Mouse (Mus musculus): ENCODE measurements around the gene Polrmt.
"Not testable (repeated sequence)": the region's sequence is repeated elsewhere in the genome, so short reads cannot be mapped to it uniquely, and the experiment has no call there.

Gene Polrmt

DNA sequence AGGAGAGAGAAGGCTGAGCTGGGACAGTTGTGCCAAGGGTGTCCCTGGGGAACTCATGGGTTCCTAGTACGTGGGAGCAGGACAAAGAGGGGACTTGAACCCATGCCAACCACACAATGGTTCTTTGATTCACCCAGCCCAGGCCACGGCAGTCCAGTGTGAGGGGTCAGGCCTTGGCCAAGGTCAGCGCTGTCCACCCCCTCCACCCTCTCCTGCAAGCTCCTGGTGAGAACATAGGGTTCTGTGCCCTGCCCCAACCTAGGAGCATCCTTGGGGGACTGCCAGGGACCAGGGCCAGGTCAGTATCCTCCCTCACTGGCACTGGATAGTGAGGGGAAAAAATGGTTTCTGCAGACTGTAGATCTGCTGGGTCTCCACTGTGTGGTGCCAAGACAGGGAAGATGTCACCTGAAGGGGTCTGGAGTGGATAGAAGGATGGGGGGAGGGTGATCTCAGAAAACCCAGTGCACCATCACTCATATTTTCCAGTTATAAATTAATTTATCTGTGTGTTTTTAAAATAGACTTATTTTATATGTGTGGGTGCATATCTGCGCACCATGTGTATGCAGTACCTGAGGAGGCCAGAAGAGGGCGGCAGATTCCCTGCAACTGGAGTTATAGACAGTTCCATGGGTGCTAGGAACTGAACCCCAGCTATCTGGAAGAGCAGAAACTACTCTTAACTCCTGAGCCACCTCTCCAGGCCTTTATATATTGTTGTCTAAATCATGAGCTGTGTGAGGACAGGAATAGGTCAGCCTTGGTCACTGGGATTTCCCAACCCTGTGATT, 28.3 kb upstream of the Polrmt start:
- no peak for DNase-seq

DNA sequence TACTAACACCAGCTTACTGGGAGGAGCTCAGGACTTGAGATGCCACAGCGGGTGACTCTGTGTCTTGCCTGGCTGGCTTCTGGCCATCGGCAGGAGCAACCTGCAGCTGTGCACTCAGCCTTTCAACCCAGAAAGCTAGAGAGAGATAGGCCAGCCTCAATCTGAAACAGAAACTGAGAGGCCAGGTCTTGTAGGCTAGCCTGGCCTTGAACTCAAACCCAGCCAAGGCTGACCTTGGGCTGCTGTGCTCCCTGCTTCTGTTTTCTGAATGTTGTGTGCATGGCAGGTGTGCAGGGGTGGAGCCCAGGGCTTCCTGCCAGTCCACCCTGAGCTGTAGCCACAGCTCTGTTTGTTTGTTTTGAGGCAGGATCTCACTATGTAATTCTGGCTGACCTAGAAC, 26.8 kb upstream of the Polrmt start:
- DNase-seq: no peak

DNA sequence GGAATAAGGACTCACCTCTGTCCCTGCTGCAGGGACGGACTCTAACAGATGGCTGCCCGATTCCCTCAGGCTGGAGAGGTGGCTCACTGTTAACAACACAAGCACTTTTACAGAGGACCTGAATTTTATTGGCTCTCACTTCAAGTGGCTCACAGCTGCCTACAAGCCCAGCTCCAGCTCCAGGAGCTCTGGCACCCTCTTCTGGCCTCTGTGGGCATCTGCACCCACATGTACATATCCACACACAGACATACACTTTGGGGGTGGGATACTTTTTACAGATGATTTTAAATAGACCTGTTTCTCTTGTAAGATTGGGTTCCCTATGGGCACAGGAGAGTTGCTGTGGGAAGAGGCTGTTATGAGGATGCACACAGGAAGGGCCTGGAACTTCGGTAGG, 25.9 kb upstream of the Polrmt start:
- no peak for DNase-seq

DNA sequence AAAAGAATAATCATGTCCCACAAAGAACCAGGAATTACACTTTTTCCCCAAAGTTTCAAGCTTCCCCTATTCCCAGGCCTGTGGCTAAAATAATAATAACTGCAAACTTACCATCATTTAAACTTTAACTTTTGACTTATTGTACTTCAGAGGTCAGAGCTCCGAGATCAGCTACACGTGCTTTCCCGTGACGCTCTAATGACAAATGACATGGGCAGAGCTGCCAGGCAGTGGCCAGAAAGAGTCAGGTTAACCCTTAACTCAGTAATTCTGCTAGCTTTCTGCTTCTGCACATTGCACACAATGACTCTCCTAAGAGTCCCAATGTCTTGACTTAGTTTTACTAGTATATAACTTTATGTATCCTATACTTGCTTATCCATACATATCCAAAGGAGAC, 22.9 kb upstream of the Polrmt start:
- DNase-seq: no peak

DNA sequence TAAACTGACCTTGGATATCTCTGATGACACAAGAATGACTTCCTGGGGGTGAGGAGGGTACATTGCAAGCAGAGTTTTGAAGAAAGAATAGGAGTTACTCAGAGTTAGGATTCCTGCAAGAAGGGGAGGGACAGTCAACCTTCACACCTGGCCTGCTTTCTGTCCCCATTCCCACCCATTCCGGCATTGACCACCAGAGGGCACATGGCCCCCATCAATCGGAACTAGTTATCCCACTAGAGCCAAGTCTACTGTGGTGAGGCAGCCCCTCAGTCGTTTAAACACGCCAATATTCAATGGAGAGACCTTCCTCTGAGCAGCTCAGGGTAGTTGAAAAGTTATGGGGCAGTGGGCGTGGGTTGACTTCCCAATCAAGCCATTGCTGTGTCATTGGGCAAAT, 22.0 kb upstream of the Polrmt start:
- DNase-seq: peak; percentile 78 to 80

DNA sequence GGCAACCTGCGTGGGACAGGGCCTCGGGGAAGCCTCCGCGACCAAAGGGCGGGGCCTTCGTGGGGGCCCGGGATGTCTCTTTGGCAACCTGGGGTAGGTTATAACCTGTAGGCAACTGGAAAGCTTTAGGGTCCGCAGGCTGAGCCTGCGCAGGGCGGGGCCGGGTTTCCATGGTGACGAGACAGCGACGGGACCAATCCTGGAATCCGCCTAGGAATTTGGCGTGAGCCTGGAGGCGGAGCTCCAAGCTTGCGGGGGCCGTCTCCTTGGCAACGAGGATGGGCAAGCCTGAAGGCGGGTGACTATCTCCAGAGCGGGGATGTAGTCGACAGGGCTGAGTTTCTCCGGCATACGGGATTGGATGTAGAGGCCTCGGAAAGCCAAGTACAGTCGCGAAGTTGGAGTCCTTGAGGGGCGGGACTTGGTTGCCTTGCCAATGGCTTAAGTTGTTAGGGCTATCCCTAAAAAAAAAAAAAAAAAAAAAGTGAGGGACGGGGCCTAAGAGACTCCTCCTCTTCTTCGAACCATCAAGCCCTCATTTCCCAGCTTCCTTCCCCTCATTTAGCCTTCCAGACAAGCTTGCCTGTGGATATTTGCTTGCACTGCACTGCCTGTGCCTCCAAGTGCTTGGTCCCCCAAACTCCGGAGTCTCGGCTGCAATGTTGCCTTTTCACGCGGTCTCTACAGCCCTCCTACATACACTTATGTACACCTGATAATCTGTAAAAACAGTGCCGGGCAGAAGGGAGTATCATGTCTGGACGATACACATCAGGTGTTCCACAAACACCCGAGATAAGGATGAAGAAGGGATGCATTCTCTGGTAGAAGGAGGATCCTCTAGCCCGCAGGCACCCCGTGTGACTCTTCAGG, 21.2 kb upstream of the Polrmt start:
- peak; percentile 91 to 94 for DNase-seq

DNA sequence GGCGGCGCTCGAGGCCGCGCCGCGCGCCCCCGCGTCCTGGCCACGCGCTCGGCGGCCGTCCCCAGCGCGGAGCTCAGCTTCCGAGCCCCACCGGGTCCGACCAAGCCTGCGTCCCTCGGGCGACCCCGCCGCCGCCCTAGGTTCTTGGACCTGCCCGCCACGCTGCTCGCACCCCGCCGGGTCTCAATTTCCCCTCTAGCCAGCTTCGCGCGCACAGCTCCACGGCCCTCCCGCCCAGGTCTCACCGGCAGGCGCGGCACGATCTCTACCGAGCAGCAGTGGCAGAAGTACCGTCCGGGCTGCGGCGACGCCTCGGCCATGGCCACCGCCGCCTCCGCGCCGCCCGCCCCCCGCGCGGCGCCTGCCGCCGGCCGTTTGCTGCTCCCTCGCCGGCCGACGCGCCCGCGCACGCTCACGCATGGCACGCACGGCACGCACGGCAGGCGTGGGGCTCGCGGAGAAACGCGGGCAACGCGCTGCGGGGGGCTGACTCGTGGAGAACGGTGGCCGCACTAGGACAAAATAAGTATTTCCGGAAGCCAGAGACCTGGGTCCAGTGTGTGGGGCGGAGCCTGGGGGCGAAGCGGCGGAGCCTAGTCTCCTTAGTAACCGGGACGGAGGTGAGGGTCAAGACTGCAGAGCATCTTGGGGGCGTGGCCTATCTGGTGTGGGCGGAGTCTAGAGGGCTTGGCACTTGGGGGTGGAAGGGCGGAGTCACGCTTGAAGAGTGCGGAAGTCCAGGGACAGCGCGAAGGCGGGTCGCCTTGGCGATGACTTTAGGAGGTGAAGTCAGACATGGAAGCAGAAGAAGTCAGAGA, 20.3 kb upstream of the Polrmt start, which contains the start of gene Rnf126:
Gene Rnf126 (minus strand): TSS at position 445 of the 818 bp plus-strand sequence.
- peak; percentile 99 to 100 for DNase-seq

DNA sequence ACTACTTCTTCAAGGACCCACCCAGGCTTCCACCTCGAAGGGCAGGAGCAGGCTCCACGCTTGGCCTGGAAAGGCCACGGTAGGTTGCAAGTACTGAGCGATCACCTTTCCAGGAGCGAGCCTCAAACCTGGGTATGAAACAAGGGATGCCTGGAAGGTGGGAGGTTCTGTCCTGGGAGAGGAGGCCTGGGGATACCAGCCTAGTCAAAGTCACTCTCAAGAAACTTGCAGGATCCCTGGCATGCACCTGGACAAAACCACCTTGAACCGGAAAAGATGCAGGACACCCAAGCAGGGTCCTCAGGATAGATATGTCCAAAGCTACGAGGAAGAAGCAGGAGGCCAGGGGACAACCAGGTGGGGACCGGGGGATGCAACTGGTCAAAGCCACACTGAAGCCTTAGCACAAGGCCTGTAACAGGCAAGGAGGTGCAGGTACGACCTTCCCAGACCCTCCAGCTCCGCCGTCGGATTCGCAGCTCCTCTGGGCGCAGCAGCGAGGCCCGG, 19.7 kb upstream of the Polrmt start:
- no peak for DNase-seq

DNA sequence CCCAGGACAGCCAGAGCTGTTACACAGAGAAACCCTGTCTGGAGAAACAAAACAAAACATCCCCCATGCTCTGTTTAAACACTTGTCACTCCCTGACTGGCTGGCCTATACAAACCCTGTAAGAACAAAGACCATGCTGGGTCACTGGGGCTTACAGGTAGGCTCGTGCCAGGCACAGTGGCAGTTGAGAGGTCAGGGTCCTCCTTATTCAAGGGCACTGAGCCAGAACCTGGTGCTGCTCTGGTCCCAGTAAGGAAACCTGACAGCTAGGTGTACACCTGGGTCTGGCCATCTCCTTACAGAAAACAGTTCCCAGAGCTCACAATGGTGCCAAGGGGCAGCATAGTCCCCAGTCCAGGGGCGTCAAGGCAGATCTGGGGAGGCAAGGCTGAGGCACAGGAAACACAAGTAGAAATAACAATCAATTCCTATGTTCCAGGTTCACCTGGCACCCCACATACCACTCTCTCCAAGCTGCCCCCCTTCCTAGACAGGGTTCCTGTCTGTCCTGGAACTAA, 18.9 kb upstream of the Polrmt start:
- no peak for DNase-seq

DNA sequence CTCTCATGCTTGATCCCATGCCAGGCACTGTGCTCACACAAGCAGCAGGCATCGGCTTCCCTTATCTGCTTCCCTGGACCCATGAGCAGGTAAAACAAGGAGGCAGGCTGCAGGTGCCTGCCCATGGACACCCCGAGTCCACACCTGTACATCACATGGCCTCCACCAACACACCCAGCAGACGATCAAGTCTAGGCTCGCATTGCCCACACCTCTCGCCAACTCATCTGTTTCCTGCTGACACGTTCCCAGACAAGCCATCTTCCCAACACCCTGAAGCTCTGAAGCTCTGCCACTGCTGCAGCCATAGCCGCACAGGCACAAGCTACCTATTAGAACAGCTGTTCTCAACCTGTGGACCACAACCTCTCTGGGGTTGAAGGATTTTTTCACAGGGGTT, 17.9 kb upstream of the Polrmt start:
- peak in 1 of 2 experiments; percentile 12 for DNase-seq

DNA sequence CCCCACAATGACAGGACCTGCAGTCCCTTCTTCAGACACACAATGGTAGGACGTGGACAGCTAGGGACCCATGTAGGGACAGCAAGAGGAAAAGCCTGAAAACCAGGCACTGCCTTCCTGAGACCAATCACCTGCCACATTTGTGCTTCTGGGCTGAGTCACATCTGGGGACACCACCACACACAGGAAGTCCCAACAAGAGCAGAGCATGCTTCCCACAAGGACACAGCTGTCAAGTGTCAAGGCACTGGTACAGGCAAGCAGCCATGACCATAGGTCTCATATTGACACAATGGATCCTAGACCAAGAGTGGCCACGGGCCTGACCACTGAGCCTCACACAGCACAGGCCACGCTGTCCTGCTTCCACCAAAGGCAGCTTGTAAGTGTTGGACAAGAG, 16.5 kb upstream of the Polrmt start:
- no peak for DNase-seq

DNA sequence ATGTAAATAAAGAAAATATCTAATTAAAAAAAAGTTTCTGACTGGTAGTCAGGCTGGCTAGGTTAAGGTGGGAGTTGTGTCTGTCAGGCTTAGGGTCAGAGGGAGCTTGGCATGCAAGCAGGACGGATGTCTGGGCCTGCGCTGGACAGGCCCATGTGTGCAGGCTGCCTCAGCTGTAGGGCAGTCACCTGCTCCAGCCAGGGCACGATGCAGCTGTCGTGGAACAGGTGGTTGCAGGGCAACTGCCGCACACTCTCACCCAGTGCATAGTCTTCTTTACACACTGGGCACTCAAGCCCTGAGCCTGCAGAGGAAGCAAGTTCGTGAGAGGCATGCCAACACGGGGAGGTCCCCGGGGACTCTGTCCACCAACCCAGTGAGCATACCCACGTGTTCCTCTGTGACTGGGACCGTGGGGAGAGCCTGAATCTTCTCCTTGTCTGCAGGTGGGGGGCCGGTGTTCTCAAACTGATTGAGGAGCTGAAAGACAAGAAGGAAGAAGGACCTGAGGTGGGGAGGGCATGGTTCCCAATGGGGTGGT, 14.3 kb upstream of the Polrmt start:
- no peak for DNase-seq

DNA sequence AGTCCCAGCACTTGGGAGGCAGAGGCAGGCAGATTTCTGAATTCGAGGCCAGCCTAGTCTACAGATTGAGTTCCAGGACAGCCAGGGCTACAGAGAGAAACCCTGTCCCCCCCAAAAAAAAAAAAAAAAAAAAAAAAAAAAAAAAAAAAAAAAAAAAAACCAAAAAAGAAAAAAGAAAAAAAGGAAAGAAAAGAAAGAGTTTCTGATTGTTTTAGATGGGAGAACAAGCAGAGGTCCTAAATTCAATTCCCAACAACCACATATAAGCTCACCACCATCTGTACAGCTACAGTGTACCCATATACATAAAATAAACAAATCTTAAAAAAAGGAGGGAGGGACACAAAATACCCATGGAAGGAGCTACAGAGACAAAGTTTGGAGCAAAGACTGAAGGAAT, 13.3 kb upstream of the Polrmt start:
- DNase-seq: not testable (repeated sequence)

DNA sequence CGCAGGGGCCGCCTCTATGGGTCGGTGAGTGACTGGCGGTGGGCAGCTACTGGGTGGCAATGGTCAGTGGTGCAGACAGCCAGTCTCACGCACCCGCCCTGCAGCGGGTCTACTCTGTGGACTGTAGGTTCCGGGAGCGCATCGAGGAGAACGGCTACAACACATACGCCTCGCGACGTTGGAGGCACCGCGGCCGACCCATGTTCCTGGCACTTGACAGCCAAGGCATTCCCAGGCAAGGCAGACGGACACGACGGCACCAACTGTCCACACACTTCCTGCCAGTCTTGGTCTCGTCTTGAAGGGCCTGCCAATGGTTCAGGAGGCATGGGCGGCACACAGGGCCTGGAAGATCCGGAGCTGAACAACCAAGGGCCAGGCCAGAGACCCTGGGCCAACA, 10.3 kb upstream of the Polrmt start:
- peak in 1 of 2 experiments; percentile 15 for DNase-seq

DNA sequence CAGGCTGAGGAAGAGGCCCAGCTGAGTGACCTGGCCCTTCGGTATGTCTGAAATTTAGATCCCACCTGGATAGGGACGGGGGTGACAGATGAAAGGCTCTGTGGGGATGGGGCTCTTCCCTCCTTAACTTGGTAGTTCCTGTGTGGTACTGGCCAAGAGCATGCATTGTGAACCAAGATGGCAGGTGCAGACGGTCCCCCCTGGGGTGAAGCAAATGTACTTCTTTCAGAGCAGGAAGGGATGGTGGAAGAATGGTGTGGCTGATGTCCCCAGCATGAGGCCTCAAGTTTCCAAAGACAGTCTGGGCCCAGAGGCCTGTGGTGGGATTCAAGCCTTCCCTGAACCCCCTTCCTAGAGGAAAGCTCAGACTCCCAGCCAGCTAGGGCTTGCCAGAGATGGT, 9.5 kb upstream of the Polrmt start:
- DNase-seq: peak in 1 of 2 experiments; percentile 33

DNA sequence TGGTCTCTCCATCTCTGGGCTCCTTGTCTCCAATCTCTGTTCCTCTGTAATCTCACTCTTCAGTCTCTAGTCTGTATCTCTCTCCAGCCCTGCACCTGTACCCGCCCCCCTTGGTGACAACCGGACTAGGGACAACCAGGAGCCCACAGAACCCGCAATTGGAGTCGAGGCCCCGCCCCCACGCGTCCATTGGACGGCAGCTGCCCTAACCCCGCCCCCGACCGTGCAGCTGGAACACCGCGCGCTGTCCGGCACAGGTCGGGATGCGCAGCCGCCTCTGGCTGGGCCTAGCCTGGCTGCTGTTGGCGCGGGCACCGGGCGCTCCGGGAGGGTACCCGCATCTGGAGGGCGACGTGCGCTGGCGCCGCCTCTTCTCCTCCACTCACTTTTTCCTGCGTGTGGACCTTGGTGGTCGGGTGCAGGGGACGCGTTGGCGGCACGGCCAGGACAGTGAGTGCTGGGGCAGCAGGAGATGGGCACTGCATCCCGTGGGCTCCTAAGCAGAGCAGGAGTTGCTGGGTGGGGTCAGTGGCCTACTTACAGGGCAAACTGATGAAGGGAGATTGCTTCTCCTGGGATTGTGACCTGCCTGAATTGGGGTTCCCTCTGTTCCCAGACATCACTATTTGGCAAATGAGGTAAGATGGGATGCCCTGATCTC, 8.6 kb upstream of the Polrmt start, which contains the start of gene Fgf22:
Gene Fgf22 (plus strand): TSS at position 221 of the 661 bp plus-strand sequence.
- peak; percentile 68 to 82 for DNase-seq

DNA sequence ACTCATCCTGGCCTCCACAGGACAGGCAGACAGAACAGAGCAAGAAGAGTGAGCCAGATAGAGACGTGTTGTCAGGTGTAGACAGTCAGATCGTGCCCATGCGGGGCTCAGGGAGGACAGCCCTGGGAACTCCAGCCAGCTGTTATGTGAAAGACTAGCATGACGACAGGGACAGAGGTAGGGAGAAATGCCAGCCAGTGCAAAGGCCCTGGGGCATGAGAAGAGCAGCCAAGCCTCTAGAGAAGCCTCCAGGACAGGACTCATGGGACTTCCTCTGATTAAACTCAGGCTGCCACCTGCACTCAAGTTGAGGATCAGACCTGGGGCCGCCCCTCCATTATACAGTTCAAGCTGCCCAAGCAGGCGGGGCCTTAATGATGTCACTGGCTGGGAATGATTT, 2.1 kb upstream of the Polrmt start:
- peak in 1 of 2 experiments; percentile 4 for DNase-seq

DNA sequence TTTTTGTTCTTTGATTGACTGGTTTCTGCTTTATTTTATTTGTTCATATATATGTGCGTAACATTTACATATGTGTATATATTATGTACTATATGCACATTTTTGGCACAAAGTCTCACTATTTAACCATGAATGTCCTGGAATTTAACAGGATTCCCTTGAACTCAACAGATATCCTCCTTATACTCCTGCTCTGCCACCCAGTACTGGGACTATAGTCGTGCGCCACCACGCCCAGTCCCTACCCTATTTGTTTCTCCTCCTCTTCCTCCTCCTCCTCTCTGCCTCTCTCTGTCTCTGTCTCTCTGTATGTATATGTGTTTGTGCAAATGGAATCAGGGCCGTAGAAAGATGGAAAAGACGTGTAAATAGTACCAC, 382 bp upstream of the Polrmt start:
- DNase-seq: no peak

DNA sequence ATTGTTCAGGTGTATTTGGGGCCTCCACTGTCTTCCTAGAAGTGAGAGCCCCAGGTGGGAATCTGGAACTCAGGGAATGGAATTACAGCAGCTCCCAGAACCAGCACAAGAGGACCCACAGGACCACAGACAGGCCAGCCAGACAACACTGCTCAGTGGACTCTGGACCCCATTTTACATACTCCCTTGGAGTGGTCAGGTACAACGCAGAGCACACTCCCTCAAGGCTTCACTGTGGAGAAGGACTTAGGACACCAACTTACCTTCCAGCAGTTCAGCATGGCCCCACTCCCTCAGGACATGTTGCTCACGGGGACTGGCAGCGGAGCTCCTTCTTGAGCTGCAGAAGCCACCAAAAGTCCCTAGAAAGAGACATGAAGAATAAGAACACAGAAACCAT, 970 bp downstream of the Polrmt start:
- DNase-seq: no peak

DNA sequence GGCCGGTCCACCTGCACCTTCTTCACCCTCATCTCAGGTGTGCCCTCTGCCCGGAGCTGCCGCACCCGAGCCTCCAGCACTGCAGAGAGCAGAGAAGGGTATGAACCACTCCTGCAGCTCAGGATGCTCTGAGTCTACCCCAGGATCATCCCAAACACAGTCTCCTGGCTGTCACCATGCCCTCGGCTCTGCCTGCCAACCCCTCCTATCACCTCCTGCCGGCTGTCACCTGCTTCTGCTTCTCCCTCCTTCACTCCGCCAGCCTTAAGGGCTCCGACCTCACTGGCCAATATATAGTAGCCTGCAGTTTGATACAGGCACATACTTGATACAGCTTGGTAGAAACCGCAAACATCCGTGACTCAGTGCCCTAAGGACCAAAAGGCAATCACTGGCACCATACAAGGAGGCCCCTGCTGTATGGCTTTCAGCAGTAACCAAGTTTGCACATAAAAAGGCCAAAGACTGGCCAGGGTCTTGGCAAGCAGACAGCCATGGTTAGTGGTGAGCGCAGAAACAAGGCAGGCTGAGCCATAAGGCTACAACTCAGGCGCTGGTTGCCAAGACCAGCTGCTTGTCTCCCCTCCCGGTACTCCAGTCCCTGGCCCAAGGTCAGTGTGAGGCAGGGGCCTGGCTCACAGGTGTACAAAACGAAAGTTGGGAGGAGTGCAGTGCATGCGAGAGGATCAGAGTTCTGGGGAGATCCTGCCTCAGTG, 2.6 kb downstream of the Polrmt start:
- DNase-seq: peak; percentile 61 to 62

DNA sequence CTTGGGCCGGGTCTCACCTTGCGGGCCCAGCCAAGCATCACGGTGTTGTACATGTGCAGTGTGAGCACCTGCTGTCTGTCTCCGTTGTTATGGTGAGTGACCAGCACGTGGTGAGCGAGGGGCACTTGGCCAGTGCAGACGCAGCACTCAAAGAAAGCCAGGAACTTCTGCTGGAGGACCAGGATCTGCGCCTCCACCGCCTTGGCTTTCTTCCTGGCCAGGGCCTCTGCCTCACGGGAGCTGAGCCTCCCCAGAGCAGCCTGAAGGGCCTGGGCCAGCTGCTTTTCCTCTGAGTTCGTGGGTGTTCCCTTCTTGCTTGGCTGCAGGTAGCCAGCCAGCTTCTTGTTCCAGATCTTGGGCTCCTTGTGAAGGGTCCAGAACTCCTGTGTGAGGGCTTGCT, 3.2 kb downstream of the Polrmt start:
- DNase-seq: no peak
